In the genomic region with DNA sequence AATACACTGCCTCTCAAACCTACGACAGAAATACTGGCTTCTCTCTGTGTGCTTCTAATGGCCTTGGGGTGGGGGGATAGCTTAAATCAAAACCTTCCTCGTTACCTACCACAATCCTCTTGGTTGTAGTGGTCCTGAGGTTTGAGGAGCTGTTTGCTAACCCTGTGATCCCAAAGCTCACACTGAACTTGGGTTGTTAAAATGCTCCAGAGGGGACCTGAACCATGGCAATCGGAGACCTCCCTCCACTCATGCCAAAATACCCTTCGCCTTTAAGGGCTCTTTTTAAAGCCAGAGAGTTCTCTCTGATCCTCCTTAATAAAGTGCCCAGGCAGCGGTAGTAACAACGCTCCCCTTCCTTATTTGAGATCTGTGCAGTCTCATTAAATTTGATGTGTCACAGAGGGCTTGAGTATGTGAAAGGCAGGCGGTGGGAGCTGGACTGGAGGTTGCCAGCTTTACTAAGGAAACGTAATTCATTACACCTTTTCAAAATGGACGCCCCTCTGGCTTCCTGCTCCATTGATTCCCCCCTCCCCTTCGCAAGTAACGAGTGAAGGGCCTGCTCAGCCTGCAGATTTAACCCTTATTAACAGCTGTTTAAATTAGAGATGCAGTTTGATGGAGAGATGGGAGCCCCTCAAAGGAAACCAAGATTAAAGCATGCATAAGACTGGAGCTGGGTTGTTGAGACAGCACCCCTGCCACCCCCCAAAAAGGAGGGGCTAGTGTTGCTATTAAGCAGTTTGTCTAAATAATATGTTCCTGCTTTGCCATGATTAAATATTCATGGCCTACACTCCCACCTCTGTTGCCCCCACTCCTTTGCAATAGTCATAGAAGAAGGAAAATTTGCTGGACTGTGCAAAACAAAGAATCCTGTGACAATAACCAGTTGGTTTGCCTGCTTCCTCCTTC, we compare ENCODE assay signal across 16 mouse cellular contexts.
A peak's percentile ranks its signal among the peaks of the same experiment; 100 is the strongest.
DNase-seq lines count a peak whose midpoint lies in the region; ATAC-seq and TF ChIP-seq lines count a peak whose summit lies in the region.
"Had no signal": no experiment of that assay in that cellular context is flagged by ENCODE, and none has a peak within 500 bp of the region (broad histone marks: within the 10 kb centered on the region; RNA-seq: fewer than 3 reads in every experiment).

No protein-coding gene starts in this region.

- TF ChIP-seq CTCF in brain, embryonic 14.5 days (IDR thresholded peaks at IDR 0.05; ENCODE audit: borderline replicate concordance, extremely low read depth, insufficient read depth, insufficient read length): no peak

- H3K9me3 ChIP-seq in embryonic facial prominence, embryonic 12.5 days: 0 out of 2 replicates have a peak, but pooled peaks cover 3% of the 10 kb centered on the region
- peaks cover 9% of the 10 kb centered on the region; the same call in 1 of the 2 replicates for H3K9me3 ChIP-seq in hindbrain, embryonic 12.5 days (replicated peaks)
- H3K9me3 ChIP-seq: intestine, embryonic 15.5 days; liver, embryonic 12.5 days; stomach, embryonic 15.5 days had no signal

- no peak overlapping the region for H3K9ac ChIP-seq in embryonic facial prominence, embryonic 12.5 days
- no peak overlapping the region for H3K9ac ChIP-seq in hindbrain, embryonic 12.5 days
- H3K9ac ChIP-seq: intestine, embryonic 15.5 days; liver, embryonic 12.5 days; stomach, embryonic 15.5 days had no signal

- H3K27me3 ChIP-seq in embryonic facial prominence, embryonic 12.5 days: no peaks in the 10 kb centered on the region
- no peaks in the 10 kb centered on the region for H3K27me3 ChIP-seq in hindbrain, embryonic 12.5 days
- H3K27me3 ChIP-seq: intestine, embryonic 15.5 days; liver, embryonic 12.5 days; stomach, embryonic 15.5 days had no signal

- no peaks in the 10 kb centered on the region for H3K36me3 ChIP-seq in embryonic facial prominence, embryonic 12.5 days
- 0 out of 2 replicates have a peak, but pooled peaks cover 4% of the 10 kb centered on the region for H3K36me3 ChIP-seq in hindbrain, embryonic 12.5 days
- H3K36me3 ChIP-seq: intestine, embryonic 15.5 days; liver, embryonic 12.5 days; stomach, embryonic 15.5 days had no signal

- no peak for ATAC-seq in embryonic facial prominence, embryonic 12.5 days (ENCODE audit: insufficient number of reproducible peaks, insufficient read depth, low FRiP score, low TSS enrichment)
- ATAC-seq in hindbrain, embryonic 12.5 days (ENCODE audit: low FRiP score): peak; percentile 63
- no peak for ATAC-seq in CD4-positive, CD25-positive, alpha-beta regulatory T cell, adult 4 months
- ATAC-seq: intestine, embryonic 15.5 days; liver, embryonic 12.5 days had no signal

- TF ChIP-seq POLR2A in brain, embryonic 14.5 days (IDR thresholded peaks at IDR 0.05; ENCODE audit: borderline replicate concordance, extremely low read depth, insufficient read depth, insufficient read length, poor library complexity, severe bottlenecking): no peak

- peak; percentile 96 for DNase-seq in brain, embryonic 14.5 days (ENCODE audit: low read depth)
- DNase-seq in mesoderm, embryonic 11.5 days (ENCODE audit: low read depth, low spot score): peak; percentile 21
- no peak for DNase-seq in B cell, adult 2 months
- DNase-seq in right cerebral cortex, adult 18-20 months: no peak
- DNase-seq: cerebellum, adult 2 months; layer of hippocampus, adult 9-11 months; lung, postnatal 36 days; right cerebral cortex, postnatal 14 days; thymus, postnatal 4 days had no signal

- H3K4me3 ChIP-seq in embryonic facial prominence, embryonic 12.5 days: no peak overlapping the region
- no peak overlapping the region for H3K4me3 ChIP-seq in hindbrain, embryonic 12.5 days
- H3K4me3 ChIP-seq: erythroblast, embryonic 14.5 days; intestine, embryonic 15.5 days; liver, embryonic 12.5 days; stomach, embryonic 15.5 days had no signal

- H3K4me1 ChIP-seq in embryonic facial prominence, embryonic 12.5 days: peaks cover 4% of the 10 kb centered on the region
- peaks cover 5% of the 10 kb centered on the region for H3K4me1 ChIP-seq in hindbrain, embryonic 12.5 days
- H3K4me1 ChIP-seq: intestine, embryonic 15.5 days; liver, embryonic 12.5 days; stomach, embryonic 15.5 days had no signal

- WGBS in embryonic facial prominence, embryonic 12.5 days: 68% methylated on average over 11 of the region's 11 CpGs
- WGBS in hindbrain, embryonic 12.5 days: 56% methylated on average over 11 of the region's 11 CpGs

- no peak overlapping the region for H3K4me2 ChIP-seq in embryonic facial prominence, embryonic 12.5 days (replicated peaks)
- no peak overlapping the region for H3K4me2 ChIP-seq in hindbrain, embryonic 12.5 days (replicated peaks)
- H3K4me2 ChIP-seq: intestine, embryonic 15.5 days; liver, embryonic 12.5 days; stomach, embryonic 15.5 days had no signal

- H3K27ac ChIP-seq in embryonic facial prominence, embryonic 12.5 days: peak overlapping the region; percentile 48; the same call in 1 of the 2 replicates
- H3K27ac ChIP-seq in hindbrain, embryonic 12.5 days: peak overlapping the region; percentile 70
- H3K27ac ChIP-seq: intestine, embryonic 15.5 days; liver, embryonic 12.5 days; stomach, embryonic 15.5 days had no signal

Comparison
In these comparisons a context has a peak if more than half of its experiments do, and no peak if none do; other contexts are left out.
1. DNase-seq: peak in brain, embryonic 14.5 days (single experiment) and mesoderm, embryonic 11.5 days (single experiment); none in B cell, adult 2 months (0 of 2) and right cerebral cortex, adult 18-20 months (single experiment).